Mouse (Mus musculus) cerebellum, adult 2 months (tissue): Measurements from ENCODE around the gene Ly6g6f.

Experiments
- CTCF ChIP-seq: fragments of 200-500 bp; IDR thresholded peaks from 2 replicates; pipeline ENCODE4 v1.5.1; 2011; ENCODE audit warnings: low read depth, mild to moderate bottlenecking, control low read depth, low read length, moderate library complexity, borderline replicate concordance; ENCODE audit not compliant: insufficient read depth
- POLR2A ChIP-seq: fragments of 200-500 bp; IDR thresholded peaks from 2 replicates; pipeline ENCODE4 v1.6.1; 2011; ENCODE audit warnings: low read length, control low read depth, borderline replicate concordance; ENCODE audit not compliant: insufficient read depth

- no peak for TF ChIP-seq CTCF
- TF ChIP-seq POLR2A, result no peak
These were observed 24.1 kb downstream of the Ly6g6f start for GRCm38 (mm10) chr17:35061299-35061698.
